Mouse (Mus musculus): ENCODE measurements around the gene Edf1. TPM values are rescaled to one million over a fixed set of nuclear protein-coding genes. Genes with fewer than 3 reads are reported as not detected.
"Not testable (repeated sequence)": the region's sequence is repeated elsewhere in the genome, so short reads cannot be mapped to it uniquely, and the experiment has no call there.

Edf1 gene
- polyA plus RNA-seq, 1 experiment from 2014 or later = 387 TPM

GRCm38 (mm10) chr2:25546811-25547491 lies 10.7 kb upstream of the Edf1 start, which contains the start of gene Traf2:
Gene Traf2 (minus strand): TSS chr2:25546940.
- Histone ChIP-seq H3K4me2 (replicated peaks) (peak within 1 kb of the TSS; percentile 81), H3K4me3 (replicated peaks) (peak within 1 kb of the TSS; percentile 65), H3K27me3 (no peaks in the 10 kb centered on the region), H3K27ac (no peak within 1 kb of the TSS), H3K9ac (replicated peaks) (peak within 1 kb of the TSS; percentile 76), H3K4me1 (replicated peaks) (peaks cover 18% of the 10 kb centered on the region), H3K9me3 (no peaks in the 10 kb centered on the region), H3K36me3 (no peaks in the 10 kb centered on the region)
- WGBS = 3% methylated on average over 48 of the region's 48 CpGs
- peak; percentile 100 for ATAC-seq

DNA sequence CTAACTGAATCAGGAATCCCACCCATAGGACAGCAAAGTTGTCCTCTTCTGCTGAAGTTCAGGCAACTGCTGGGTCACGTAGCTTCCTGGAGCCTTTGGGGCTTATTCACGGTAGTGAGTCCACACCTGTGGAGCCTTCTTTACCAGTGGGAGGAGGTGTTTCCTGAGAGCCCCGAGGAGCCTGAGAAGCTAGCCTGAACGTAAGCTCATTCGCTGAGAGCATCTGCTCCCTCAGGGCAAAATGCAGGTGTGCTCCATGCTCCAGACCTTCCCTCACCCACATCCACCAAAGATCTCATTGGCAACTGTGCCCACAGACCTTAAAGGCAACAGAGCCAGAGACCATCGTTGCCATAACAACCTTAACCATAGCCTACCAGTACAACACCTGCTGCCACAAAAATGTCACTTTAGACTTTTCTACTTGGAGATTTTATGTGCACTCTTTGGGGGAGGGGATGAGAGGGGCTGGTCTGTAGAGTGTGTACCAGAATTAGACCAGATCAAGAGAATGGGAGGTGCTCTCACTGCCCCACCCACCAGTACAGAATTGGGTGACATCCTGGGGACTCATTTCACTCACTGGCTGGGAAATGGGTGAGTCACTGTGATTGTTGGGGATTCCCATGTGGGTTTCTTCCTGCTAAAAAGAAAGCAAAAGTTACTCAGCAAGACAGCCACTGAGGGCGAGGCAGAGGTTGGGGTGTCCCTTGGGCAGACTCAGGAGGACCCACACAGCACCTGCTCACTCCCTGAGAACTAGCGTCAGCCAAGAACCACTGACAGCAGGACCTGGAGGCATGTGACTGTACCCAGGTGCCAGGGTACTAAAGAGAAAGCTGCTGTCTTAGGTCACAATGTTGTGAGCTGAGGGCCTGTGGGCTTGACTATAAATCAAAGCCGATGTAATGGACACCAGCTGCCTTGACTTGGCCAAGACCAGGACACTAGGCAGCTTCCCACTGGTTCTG lies 8.3 kb upstream of the Edf1 start:
- no peaks in the 10 kb centered on the region for H3K27me3 ChIP-seq
- H3K4me1 ChIP-seq (replicated peaks) = peaks cover 18% of the 10 kb centered on the region
- H3K9me3 ChIP-seq = no peaks in the 10 kb centered on the region
- H3K36me3 ChIP-seq = no peaks in the 10 kb centered on the region
- no peak overlapping the region for H3K27ac ChIP-seq
- WGBS = 80% methylated on average over 9 of the region's 9 CpGs
- no peak for ATAC-seq
- no peak overlapping the region for H3K9ac ChIP-seq (replicated peaks)
- no peak overlapping the region for H3K4me3 ChIP-seq (replicated peaks)
- H3K4me2 ChIP-seq (replicated peaks) = no peak overlapping the region

DNA sequence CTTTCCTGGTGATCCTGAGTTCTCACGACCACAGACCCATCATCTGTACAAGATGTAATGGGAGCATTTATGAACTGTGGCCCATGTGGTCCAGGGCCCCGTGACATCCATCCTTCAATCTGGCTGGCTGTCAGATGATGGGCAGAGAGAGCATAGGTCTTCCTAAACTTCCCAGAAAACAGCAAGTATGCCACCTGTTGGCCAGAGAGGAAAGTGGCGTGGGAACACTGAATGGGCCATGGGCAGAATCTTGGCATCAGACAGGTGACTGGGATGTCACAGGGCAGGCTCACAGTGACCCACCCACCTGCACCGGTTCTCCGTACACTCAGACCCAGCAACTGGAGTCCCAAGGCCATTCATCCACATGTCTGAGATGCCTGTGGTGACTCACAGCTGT lies 6.5 kb upstream of the Edf1 start:
- Histone ChIP-seq H3K27ac (no peak overlapping the region), H3K4me1 (replicated peaks) (peaks cover 6% of the 10 kb centered on the region), H3K9ac (replicated peaks) (no peak overlapping the region), H3K4me3 (replicated peaks) (no peak overlapping the region), H3K9me3 (no peaks in the 10 kb centered on the region), H3K36me3 (no peaks in the 10 kb centered on the region), H3K27me3 (no peaks in the 10 kb centered on the region), H3K4me2 (replicated peaks) (no peak overlapping the region)
- WGBS = 35% methylated on average over 5 of the region's 5 CpGs
- no peak for ATAC-seq

- 92% methylated on average over 4 of the region's 4 CpGs for WGBS
- H3K27me3 ChIP-seq = not testable (repeated sequence)
Measured at GRCm38 (mm10) chr2:25553171-25553786, 4.4 kb upstream of the Edf1 start.

GRCm38 (mm10) chr2:25555479-25555878 lies 2.2 kb upstream of the Edf1 start:
- not testable (repeated sequence) for H3K4me3 ChIP-seq (replicated peaks); H3K4me2 ChIP-seq (replicated peaks); H3K9me3 ChIP-seq; ATAC-seq; H3K36me3 ChIP-seq; H3K27me3 ChIP-seq; H3K27ac ChIP-seq; H3K9ac ChIP-seq (replicated peaks)
- peaks cover 27% of the 10 kb centered on the region for H3K4me1 ChIP-seq (replicated peaks)
- WGBS = 51% methylated on average over 2 of the region's 2 CpGs

More at GRCm38 (mm10) chr2:25553171-25553786, 4.4 kb upstream of the Edf1 start:
- H3K27ac ChIP-seq; ATAC-seq; H3K9me3 ChIP-seq; H3K4me3 ChIP-seq (replicated peaks); H3K4me2 ChIP-seq (replicated peaks); H3K36me3 ChIP-seq; H3K9ac ChIP-seq (replicated peaks): not testable (repeated sequence)
- H3K4me1 ChIP-seq (replicated peaks) = peaks cover 10% of the 10 kb centered on the region

- WGBS = 52% methylated on average over 1 of the region's 1 CpGs
- peaks cover 14% of the 10 kb centered on the region for H3K36me3 ChIP-seq
- peaks cover 27% of the 10 kb centered on the region for H3K4me1 ChIP-seq (replicated peaks)
- no peak overlapping the region for H3K27ac ChIP-seq
- no peaks in the 10 kb centered on the region for H3K27me3 ChIP-seq
- no peak overlapping the region for H3K4me3 ChIP-seq (replicated peaks)
- no peak overlapping the region for H3K9ac ChIP-seq (replicated peaks)
- H3K9me3 ChIP-seq = no peaks in the 10 kb centered on the region
- H3K4me2 ChIP-seq (replicated peaks) = no peak overlapping the region
- ATAC-seq = no peak
Measured at GRCm38 (mm10) chr2:25556296-25556695, 1.4 kb upstream of the Edf1 start.

DNA sequence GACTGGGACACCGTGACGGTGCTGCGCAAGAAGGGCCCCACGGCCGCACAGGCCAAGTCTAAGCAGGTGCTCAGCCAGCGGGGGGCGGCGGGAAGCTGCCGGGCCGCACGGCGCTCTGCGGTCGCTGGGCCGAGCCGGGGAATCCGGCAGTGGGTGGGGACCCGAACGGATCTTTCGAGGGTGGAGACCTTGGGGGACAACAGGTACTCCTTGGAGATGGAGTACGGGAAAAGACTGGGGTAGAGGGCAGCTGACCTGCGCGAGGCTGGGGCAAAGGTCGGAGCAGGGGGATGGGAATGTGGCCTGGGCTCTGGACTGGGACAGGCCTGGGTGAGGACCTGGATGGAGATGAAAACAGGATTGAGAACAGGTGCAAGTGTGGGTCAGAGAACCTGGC lies 315 bp downstream of the Edf1 start:
- Histone ChIP-seq H3K9ac (replicated peaks) (peak overlapping the region; percentile 97), H3K4me3 (replicated peaks) (peak overlapping the region; percentile 98), H3K4me2 (replicated peaks) (peak overlapping the region; percentile 96), H3K4me1 (replicated peaks) (peaks cover 27% of the 10 kb centered on the region), H3K27me3 (no peaks in the 10 kb centered on the region), H3K27ac (peak overlapping the region; percentile 86), H3K9me3 (no peaks in the 10 kb centered on the region), H3K36me3 (peaks cover 30% of the 10 kb centered on the region)
- under 1% methylated on average over 24 of the region's 24 CpGs for WGBS
- ATAC-seq = no peak

- peak overlapping the region; percentile 96 for H3K4me2 ChIP-seq (replicated peaks)
- no peaks in the 10 kb centered on the region for H3K9me3 ChIP-seq
- H3K27me3 ChIP-seq = no peaks in the 10 kb centered on the region
- 78% methylated on average over 6 of the region's 6 CpGs for WGBS
- ATAC-seq = no peak
- peaks cover 38% of the 10 kb centered on the region for H3K36me3 ChIP-seq
- H3K9ac ChIP-seq (replicated peaks) = peak overlapping the region; percentile 97
- H3K4me3 ChIP-seq (replicated peaks) = peak overlapping the region; percentile 98
- no peak overlapping the region for H3K27ac ChIP-seq
- H3K4me1 ChIP-seq (replicated peaks) = peaks cover 27% of the 10 kb centered on the region
Measured at GRCm38 (mm10) chr2:25558774-25559173, 1.1 kb downstream of the Edf1 start.

DNA sequence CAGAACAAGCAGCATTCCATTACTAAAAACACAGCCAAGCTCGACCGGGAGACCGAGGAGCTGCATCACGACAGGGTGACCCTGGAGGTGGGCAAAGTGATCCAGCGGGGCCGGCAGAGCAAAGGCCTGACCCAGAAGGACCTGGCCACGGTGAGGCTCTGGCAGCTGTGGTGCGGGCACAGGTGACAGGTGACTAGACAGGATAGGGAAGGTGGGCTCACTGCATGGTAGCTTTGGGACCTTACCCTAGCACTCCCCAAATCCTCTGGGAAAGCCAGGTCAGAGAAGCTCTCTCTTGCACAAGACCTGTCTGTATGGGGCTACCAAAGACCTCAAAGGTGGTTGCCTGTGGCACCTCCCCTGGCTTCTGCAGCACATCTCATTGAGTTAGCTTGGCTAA lies 2.9 kb downstream of the Edf1 start:
- Histone ChIP-seq H3K4me2 (replicated peaks) (no peak overlapping the region), H3K9ac (replicated peaks) (no peak overlapping the region), H3K9me3 (no peaks in the 10 kb centered on the region), H3K4me3 (replicated peaks) (no peak overlapping the region), H3K27ac (no peak overlapping the region), H3K4me1 (replicated peaks) (peaks cover 27% of the 10 kb centered on the region), H3K36me3 (peaks cover 56% of the 10 kb centered on the region), H3K27me3 (no peaks in the 10 kb centered on the region)
- no peak for ATAC-seq
- 94% methylated on average over 8 of the region's 8 CpGs for WGBS

- H3K36me3 ChIP-seq = peaks cover 69% of the 10 kb centered on the region
- H3K27me3 ChIP-seq = no peaks in the 10 kb centered on the region
- no peak overlapping the region for H3K27ac ChIP-seq
- 85% methylated on average over 9 of the region's 9 CpGs for WGBS
- peaks cover 21% of the 10 kb centered on the region for H3K4me1 ChIP-seq (replicated peaks)
- H3K9ac ChIP-seq (replicated peaks) = no peak overlapping the region
- no peak overlapping the region for H3K4me3 ChIP-seq (replicated peaks)
- H3K9me3 ChIP-seq = no peaks in the 10 kb centered on the region
- no peak overlapping the region for H3K4me2 ChIP-seq (replicated peaks)
- no peak for ATAC-seq
Measured at GRCm38 (mm10) chr2:25561946-25562345, 4.3 kb downstream of the Edf1 start.

DNA sequence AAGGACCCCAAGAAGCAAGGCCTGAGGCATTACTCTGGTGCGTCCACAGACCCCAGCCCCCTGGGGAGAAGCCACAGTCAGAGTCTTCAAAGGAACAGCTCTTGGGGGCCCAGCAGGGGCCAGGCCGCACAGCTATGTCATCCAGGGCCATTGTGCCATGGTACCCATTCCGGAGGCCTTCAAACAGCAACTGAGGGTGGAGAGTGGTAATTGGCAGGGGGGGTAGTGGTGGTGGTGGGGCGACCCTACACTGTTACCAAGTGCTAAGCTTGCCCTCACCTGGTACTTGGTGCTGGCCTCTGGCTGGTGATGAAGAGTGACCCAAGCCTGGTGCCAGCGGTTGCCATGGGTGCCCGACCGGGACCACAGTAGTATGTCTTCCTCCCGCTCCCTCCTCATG lies 8.1 kb downstream of the Edf1 start:
- peaks cover 97% of the 10 kb centered on the region for H3K36me3 ChIP-seq
- WGBS = 84% methylated on average over 8 of the region's 8 CpGs

DNA sequence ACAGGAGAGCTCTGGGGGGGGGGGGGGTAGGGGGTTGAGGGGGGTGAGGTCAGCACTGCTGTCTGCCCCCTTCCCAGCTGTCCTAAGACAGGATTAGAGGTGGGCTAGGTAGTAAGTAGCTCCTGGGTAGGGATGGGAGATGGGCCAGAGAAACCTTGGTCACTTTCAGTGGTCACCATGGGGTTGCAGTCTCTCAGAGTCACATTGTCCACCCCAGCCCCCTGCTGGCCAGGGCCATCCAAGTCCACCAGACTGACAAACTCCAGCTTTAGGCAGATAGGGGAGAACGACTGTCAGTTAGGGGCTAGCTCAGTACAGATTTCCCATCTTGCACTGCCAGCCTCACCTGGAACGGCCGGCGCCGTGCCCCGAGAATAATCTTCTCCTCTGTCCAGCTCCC lies 8.9 kb downstream of the Edf1 start:
- Histone ChIP-seq H3K9me3 (no peaks in the 10 kb centered on the region), H3K4me1 (replicated peaks) (no peaks in the 10 kb centered on the region), H3K36me3 (peaks cover 96% of the 10 kb centered on the region), H3K4me2 (replicated peaks) (no peak overlapping the region), H3K9ac (replicated peaks) (no peak overlapping the region), H3K4me3 (replicated peaks) (no peak overlapping the region), H3K27ac (no peak overlapping the region), H3K27me3 (no peaks in the 10 kb centered on the region)
- 87% methylated on average over 6 of the region's 6 CpGs for WGBS
- ATAC-seq = no peak

More for the DNA sequence above, 8.1 kb downstream of the Edf1 start:
- no peaks in the 10 kb centered on the region for H3K4me1 ChIP-seq (replicated peaks)
- no peak for ATAC-seq
- H3K27ac ChIP-seq = no peak overlapping the region
- H3K4me3 ChIP-seq (replicated peaks) = no peak overlapping the region
- H3K9me3 ChIP-seq = no peaks in the 10 kb centered on the region
- no peak overlapping the region for H3K4me2 ChIP-seq (replicated peaks)
- no peaks in the 10 kb centered on the region for H3K27me3 ChIP-seq
- no peak overlapping the region for H3K9ac ChIP-seq (replicated peaks)
